Mouse (Mus musculus) heart, embryonic 10.5 days (tissue): Measurements from ENCODE around the gene Slc10a2. TPM values are rescaled to one million over a fixed set of nuclear protein-coding genes. Genes with fewer than 3 reads are reported as not detected.
"Not testable (repeated sequence)": the region's sequence is repeated elsewhere in the genome, so short reads cannot be mapped to it uniquely, and the experiment has no call there.

Experiments
- DNase-seq: peaks from one replicate; pipeline ENCODE4 v3.0.0-alpha.2; 2017; ENCODE audit warnings: low spot score
- H3K27ac ChIP-seq: fragments of 300-500 bp; sonication (generic); 2 replicates; pipeline ENCODE4 v1.5.1; 2016; ENCODE audit warnings: mild to moderate bottlenecking
- H3K27me3 ChIP-seq: fragments of 300-500 bp; sonication (generic); 2 replicates; pipeline ENCODE4 v1.6.1; 2016; ENCODE audit warnings: mild to moderate bottlenecking; ENCODE audit not compliant: poor library complexity, insufficient read depth, severe bottlenecking
- H3K36me3 ChIP-seq: fragments of 300-500 bp; sonication (generic); 2 replicates; pipeline ENCODE4 v1.6.1; 2016; ENCODE audit warnings: mild to moderate bottlenecking, moderate library complexity
- H3K4me1 ChIP-seq: fragments of 300-500 bp; sonication (generic); 2 replicates; pipeline ENCODE4 v1.6.1; 2016; ENCODE audit warnings: mild to moderate bottlenecking
- H3K4me3 ChIP-seq: fragments of 300-500 bp; sonication (generic); 2 replicates; pipeline ENCODE4 v1.5.1; 2016; ENCODE audit warnings: mild to moderate bottlenecking, moderate library complexity
- H3K9me3 ChIP-seq: fragments of 300-500 bp; sonication (generic); 2 replicates; pipeline ENCODE4 v1.6.1; 2016; ENCODE audit warnings: mild to moderate bottlenecking, moderate library complexity
- WGBS: fragments of 180-500 bp; shearing (Covaris S2); methylation state at CpG from one replicate; pipeline ENCODE4 v1.1.7; 2016; 5-methylcytosine and 5-hydroxymethylcytosine counted together
- polyA plus RNA-seq: library from polyadenylated mRNA; unstranded; fragments of >200 nt; fragmentation: Nextera tagmentation; extraction: Ambion mirVana; gene quantifications from 2 replicates; pipeline ENCODE4 v1.2.1, GENCODE M21; 2016

Gene Slc10a2
- not detected in 2 replicates for polyA plus RNA-seq

DNA sequence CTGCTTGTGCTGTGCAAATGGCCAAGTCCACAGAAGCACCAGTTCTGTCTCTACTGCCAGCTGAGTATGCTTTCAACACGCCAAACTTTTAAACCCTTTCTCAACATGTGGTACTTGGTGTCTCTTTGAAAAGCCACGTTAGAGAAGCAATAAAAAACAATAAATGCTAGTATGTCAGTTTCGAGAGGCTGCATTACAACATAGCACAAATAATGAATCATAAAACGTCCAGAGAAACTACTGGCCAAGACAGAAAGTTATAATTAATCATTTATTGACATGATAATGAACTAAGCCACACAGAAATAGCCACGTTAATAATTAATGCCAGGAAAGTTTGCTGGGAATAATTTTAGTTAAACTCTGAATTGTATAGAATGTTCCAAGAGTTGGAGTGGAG, at the start of gene Slc10a2:
Gene Slc10a2 (minus strand): TSS at position 166 of the 400 bp plus-strand sequence.
- 67% methylated on average over 5 of the region's 5 CpGs for WGBS
- no peaks in the 10 kb centered on the region for H3K27me3 ChIP-seq
- H3K9me3 ChIP-seq, result no peaks in the 10 kb centered on the region
- H3K4me3 ChIP-seq, result no peak within 1 kb of the TSS
- no peak within 1 kb of the TSS for H3K27ac ChIP-seq
- no peaks in the 10 kb centered on the region for H3K4me1 ChIP-seq
- DNase-seq, result no peak
- no peaks in the 10 kb centered on the region for H3K36me3 ChIP-seq

DNA sequence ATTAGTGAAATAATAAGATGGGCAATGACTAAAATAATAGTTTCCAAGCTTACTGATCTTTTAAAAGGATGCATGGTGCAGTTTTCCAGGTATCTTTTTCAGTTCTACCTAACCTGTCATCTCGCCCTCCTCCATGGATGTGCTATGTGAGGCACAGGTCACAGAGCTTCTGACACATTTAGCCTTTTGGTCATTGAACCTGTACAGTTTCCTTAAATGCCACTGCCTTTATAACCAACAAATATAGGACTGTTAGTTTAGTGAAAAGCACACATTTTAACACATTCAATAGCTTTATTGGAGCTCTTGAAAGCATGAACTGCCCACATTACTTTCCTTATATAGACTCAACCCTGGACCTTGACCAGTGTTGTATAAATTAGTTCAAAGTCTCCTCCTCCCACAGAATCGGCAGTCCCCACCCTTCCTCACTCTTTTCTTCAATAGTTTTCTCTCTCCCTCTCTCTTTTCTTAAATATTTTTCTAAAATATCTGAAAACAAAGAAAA, 24.2 kb upstream of the Slc10a2 start:
- no peak for DNase-seq
- H3K9me3 ChIP-seq, result no peaks in the 10 kb centered on the region
- WGBS, result 67% methylated on average over 2 of the region's 2 CpGs
- no peaks in the 10 kb centered on the region for H3K36me3 ChIP-seq
- H3K27me3 ChIP-seq, result no peaks in the 10 kb centered on the region
- no peak overlapping the region for H3K4me3 ChIP-seq
- no peak overlapping the region for H3K27ac ChIP-seq
- H3K4me1 ChIP-seq, result no peaks in the 10 kb centered on the region

DNA sequence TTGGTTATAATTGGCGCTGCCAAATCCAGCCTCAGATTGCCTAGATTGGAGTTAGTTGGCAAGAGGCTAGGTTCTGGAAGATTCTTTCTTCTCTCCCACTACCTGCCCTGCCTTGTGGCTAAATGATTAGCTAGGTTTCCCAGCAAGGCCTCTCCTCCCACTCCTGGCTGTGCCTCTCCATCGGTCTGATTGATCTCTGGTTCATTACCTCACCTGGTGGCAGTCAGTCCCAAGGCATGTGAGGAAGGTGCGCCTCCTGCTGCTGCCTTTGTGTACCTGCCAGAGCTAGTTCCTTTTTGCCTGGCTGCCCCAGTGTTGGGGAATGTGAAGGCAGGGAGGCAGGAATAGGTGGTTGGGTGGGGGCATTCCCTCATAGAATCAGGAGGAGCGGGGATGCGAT, 1.7 kb upstream of the Slc10a2 start:
- no peak for DNase-seq
- H3K4me1 ChIP-seq, result no peaks in the 10 kb centered on the region
- no peak overlapping the region for H3K27ac ChIP-seq
- H3K27me3 ChIP-seq, result no peaks in the 10 kb centered on the region
- no peaks in the 10 kb centered on the region for H3K9me3 ChIP-seq
- H3K4me3 ChIP-seq, result no peak overlapping the region
- no peaks in the 10 kb centered on the region for H3K36me3 ChIP-seq
- WGBS, result 59% methylated on average over 5 of the region's 5 CpGs

DNA sequence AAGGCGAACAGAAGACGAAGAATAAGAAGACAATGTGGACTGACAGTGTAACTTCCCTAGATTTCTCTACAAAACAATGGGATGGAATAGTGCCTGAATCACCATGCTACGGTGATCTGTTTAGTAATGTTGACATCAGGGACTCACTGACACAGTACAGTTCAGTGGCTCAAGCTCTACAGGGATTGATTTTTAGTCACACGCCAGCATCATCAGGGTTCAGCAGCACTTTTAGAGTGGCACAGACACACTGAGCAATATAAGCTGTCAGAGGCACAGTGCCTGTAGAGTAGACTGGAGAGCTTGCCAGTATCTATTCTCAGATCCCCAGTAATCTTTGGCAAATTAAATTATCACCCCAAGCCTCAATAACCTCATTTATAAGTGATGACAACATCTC, 9.8 kb downstream of the Slc10a2 start:
- H3K9me3 ChIP-seq, result no peaks in the 10 kb centered on the region
- no peak overlapping the region for H3K27ac ChIP-seq
- H3K27me3 ChIP-seq, result no peaks in the 10 kb centered on the region
- DNase-seq, result no peak
- H3K36me3 ChIP-seq, result no peaks in the 10 kb centered on the region
- H3K4me3 ChIP-seq, result no peak overlapping the region
- WGBS, result 83% methylated on average over 4 of the region's 4 CpGs
- no peaks in the 10 kb centered on the region for H3K4me1 ChIP-seq

DNA sequence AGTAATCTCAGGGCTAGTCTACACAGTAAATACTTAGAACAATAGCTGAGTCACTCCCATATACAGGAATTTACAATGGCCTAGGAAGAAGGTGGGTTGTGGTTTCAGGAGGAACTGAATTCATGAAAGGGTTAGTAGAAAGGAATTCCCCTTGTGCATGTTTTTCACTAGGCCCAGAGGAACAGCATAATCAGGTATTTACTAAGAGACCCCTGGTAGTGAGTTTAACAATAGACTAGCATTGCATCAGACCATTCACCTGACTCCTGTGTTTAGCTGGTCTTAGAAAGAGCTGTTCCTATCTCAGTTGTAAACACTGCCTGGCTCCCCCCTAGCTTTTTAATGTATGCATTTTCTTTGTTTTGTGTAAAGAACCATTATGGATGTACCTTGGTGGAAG, 11.2 kb downstream of the Slc10a2 start:
- not testable (repeated sequence) for H3K4me1 ChIP-seq, H3K9me3 ChIP-seq, H3K4me3 ChIP-seq, H3K27me3 ChIP-seq, H3K36me3 ChIP-seq, H3K27ac ChIP-seq, DNase-seq

DNA sequence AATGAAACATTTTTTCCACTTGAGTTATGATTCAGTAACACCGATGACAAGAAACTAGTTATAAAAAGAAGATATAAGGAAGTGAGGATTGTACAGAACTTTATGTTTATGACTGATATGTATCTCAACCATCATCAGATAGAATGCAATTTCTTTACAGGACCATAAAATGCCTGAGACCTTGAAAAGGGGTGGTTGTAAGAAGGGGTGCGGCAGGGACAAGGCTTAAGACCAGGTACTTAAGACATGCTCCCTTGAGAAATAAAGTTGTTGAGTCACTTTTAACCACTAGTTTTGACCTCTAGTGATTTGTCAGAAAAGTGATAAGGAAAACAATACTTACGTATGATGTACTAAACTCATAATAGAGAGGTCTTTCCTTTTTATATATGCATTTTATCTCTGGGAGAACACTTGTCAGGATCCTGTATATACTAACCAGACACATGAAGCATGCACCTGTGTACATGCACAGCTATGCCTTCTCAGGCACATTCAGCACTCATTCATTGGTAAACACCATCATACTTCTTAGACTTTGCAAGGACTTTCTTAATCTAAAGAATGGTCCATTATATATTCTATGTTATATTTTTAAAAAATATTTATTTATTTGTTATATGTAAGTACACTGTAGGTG, 31.4 kb downstream of the Slc10a2 start:
- H3K9me3 ChIP-seq, result no peaks in the 10 kb centered on the region
- H3K4me3 ChIP-seq, result no peak overlapping the region
- no peak for DNase-seq
- no peaks in the 10 kb centered on the region for H3K27me3 ChIP-seq
- H3K27ac ChIP-seq, result no peak overlapping the region
- WGBS, result 82% methylated on average over 3 of the region's 3 CpGs
- H3K4me1 ChIP-seq, result no peaks in the 10 kb centered on the region
- no peaks in the 10 kb centered on the region for H3K36me3 ChIP-seq

DNA sequence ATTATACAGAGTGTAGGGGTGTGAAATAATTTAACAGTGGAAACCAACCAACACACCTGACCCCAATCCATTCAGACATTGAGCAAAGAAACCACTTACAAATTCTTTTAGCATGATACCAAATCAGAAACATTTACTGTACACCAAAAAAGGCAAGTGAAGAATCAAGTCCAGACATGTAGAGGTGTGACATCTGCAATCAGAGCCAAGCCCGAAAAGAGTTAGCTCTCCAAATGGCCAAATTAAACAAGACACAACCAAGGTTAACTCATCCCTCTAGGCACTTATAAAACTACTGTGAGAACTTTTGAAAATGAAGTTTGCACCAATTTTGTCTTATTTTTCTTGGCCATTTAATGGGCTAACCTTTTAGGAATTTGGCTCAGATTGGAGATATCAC, 46.3 kb downstream of the Slc10a2 start:
- WGBS, result 82% methylated on average over 1 of the region's 1 CpGs
- Histone ChIP-seq H3K27me3 (no peaks in the 10 kb centered on the region), H3K36me3 (no peaks in the 10 kb centered on the region), H3K4me1 (no peaks in the 10 kb centered on the region), H3K9me3 (no peaks in the 10 kb centered on the region), H3K27ac (no peak overlapping the region), H3K4me3 (no peak overlapping the region)
- no peak for DNase-seq

DNA sequence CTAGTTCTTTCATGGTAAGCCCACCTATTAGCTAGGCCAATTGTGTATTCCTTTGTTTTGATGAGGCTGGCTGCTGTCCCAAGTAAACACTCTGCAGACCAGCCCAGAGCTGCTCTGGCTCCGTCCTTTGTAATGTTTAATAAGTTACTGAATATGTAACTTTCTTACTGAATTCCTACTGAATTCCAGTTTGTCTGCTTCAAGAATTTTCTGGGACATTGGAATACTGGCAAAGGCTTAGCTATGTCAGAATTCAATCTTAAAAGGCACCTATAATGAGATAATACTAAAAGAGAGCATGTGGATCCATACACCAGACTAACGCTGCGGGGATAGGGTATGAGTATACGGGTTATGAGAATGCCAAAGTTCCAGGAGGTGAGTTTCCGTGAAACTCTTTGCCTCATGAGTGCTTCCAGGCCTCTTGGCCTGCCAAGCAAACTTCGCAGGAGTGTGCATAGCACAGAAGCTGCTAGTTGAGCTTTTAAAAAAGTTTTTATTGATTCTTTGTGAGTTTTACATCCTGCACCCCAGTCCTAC, 60.7 kb downstream of the Slc10a2 start:
- H3K4me3 ChIP-seq, H3K4me1 ChIP-seq, DNase-seq, H3K36me3 ChIP-seq, H3K27ac ChIP-seq, H3K27me3 ChIP-seq, H3K9me3 ChIP-seq: not testable (repeated sequence)
- 75% methylated on average over 6 of the region's 6 CpGs for WGBS

DNA sequence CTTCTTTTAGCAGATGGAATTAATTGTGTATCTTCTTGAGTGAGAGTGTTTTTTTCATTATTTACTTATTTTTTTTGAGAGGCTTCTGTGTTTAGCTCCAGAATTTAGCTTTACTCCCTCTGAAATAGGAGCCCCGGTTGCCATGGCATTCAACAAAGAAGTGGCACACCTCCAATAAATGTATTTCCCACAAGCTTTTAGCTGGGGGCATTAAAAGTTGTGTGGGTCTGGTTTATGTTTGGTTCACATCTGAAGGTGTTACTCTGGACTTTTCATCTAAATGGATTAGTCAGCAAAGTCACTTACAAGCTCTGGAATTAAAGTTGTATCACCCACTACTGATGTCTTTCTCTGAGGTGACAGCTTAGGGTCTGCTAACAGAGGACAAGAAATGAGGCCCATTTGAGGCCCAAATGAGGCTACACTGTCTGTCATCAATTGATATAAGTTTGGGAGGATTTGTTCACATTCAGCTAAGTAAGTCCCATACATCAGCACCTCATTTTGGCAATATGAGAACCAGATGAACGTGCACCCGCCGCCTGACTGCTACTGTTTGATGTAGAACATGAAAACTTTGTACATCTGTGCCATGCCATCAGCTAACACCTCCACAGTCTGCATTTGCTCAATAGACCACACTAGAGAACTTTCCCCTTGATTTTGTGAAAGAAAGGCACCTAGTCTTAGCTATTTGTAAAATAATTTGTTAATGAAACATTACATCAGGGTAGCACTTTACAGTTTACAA, 66.2 kb downstream of the Slc10a2 start:
- Histone ChIP-seq H3K4me1 (no peaks in the 10 kb centered on the region), H3K36me3 (no peaks in the 10 kb centered on the region), H3K9me3 (no peaks in the 10 kb centered on the region), H3K4me3 (no peak overlapping the region), H3K27me3 (no peaks in the 10 kb centered on the region), H3K27ac (no peak overlapping the region)
- no peak for DNase-seq
- 78% methylated on average over 4 of the region's 4 CpGs for WGBS
